Mouse (Mus musculus) gastrocnemius, postnatal 25 days (tissue): ENCODE data around the gene Nop58. TPM values are rescaled to one million over a fixed set of nuclear protein-coding genes. Genes with fewer than 3 reads are reported as not detected.

Source experiments
- total RNA-seq, 2 experiments: library from RNA; stranded (reverse); gene quantifications; 1 replicate in 1 of 2; 2 replicates in 1 of 2; pipeline ENCODE4 v1.2.3; 2021

Gene Nop58
- total RNA-seq, 2 experiments from 2014 or later: 17.9 to 22.7 TPM

Other genes starting within 250 kb of the Nop58 start
- gene Fzd7, start 202.5 kb upstream of the Nop58 start, total RNA-seq: 10 to 100 TPM; 17.3 to 24.8 TPM
- gene Gm973, start 168.7 kb upstream of the Nop58 start, total RNA-seq: under 1 TPM; 0.21 to 0.23 TPM
- 10 to 100 TPM; 48.0 to 49.4 TPM for gene Sumo1, start 14.1 kb upstream of the Nop58 start, total RNA-seq
- gene Bmpr2, start 78.4 kb downstream of the Nop58 start, total RNA-seq: 10 to 100 TPM; 35.6 TPM
- gene Fam117b, start 228.0 kb downstream of the Nop58 start, total RNA-seq: 1 to 10 TPM; 3.5 to 4.6 TPM